Mouse (Mus musculus): ENCODE results near the gene Egfr. TPM values are rescaled to one million over a fixed set of nuclear protein-coding genes. Genes with fewer than 3 reads are reported as not detected.

Egfr gene
- 16.1 and 22.5 TPM in 2 replicates for polyA plus RNA-seq (2015; fragmentation: Nextera tagmentation; extraction: Ambion mirVana)

GRCm38 (mm10) chr11:16752007-16752348, at the start of gene Egfr:
Egfr (plus strand) TSS chr11:16752203.
- no peaks in the 10 kb centered on the region for H3K9me3 ChIP-seq (replicated peaks)

GRCm38 (mm10) chr11:16703221-16703620, 48.8 kb upstream of the Egfr start:
- ATAC-seq (ENCODE audit: insufficient number of reproducible peaks, low FRiP score, low TSS enrichment, low read depth) = no peak
- Histone ChIP-seq H3K4me2 (replicated peaks) (no peak overlapping the region), H3K36me3 (no peaks in the 10 kb centered on the region), H3K27me3 (no peaks in the 10 kb centered on the region; the same call in 1 of the 2 replicates), H3K4me3 (replicated peaks) (no peak overlapping the region), H3K9me3 (replicated peaks) (no peaks in the 10 kb centered on the region), H3K27ac (replicated peaks) (no peak overlapping the region), H3K9ac (no peak overlapping the region), H3K4me1 (no peaks in the 10 kb centered on the region)
- 89% methylated on average over 3 of the region's 3 CpGs for WGBS

More at GRCm38 (mm10) chr11:16752007-16752348, at the start of gene Egfr:
- H3K36me3 ChIP-seq = no peaks in the 10 kb centered on the region
- peak; percentile 89 for ATAC-seq (ENCODE audit: insufficient number of reproducible peaks, low FRiP score, low TSS enrichment, low read depth)
- peak within 1 kb of the TSS; percentile 71 for H3K27ac ChIP-seq (replicated peaks)
- WGBS = under 1% methylated on average over 21 of the region's 21 CpGs
- H3K4me1 ChIP-seq = peaks cover 8% of the 10 kb centered on the region
- H3K4me2 ChIP-seq (replicated peaks) = peak within 1 kb of the TSS; percentile 93
- H3K27me3 ChIP-seq = peaks cover 17% of the 10 kb centered on the region
- peak within 1 kb of the TSS; percentile 69 for H3K9ac ChIP-seq
- peak within 1 kb of the TSS; percentile 72 for H3K4me3 ChIP-seq (replicated peaks)

DNA sequence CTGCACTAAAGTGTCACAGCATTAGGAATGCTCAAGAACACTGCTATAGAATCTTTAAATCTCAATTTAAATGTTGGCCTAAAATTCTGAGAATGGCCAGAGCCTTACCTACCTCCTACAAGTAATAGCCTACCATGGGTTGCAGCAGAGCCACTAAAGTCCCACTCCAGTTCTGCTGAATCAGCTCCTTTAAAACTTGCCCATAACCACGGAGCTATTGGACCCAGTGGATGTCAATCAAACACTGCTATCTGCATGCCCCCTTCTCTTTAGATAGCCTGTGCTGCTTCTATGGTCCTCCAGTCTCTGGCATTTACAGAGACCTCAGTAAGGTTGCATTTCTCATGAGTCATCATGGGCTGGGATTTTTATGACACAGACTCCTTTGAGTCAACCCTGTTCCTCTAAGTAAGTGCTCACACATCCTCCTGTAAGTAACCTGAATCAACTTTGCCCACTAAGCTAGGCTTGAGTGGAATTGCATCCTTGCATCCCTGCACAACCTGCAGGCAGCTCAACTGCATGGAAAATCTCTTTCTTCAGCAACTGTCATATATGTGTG, 16.8 kb upstream of the Egfr start:
- no peak overlapping the region for H3K9ac ChIP-seq
- H3K27ac ChIP-seq (replicated peaks) = no peak overlapping the region
- no peak for ATAC-seq (ENCODE audit: insufficient number of reproducible peaks, low FRiP score, low TSS enrichment, low read depth)
- no peak overlapping the region for H3K4me2 ChIP-seq (replicated peaks)
- no peaks in the 10 kb centered on the region for H3K36me3 ChIP-seq
- no peak overlapping the region for H3K4me3 ChIP-seq (replicated peaks)
- H3K4me1 ChIP-seq = no peaks in the 10 kb centered on the region
- WGBS = 57% methylated on average over 1 of the region's 1 CpGs
- no peaks in the 10 kb centered on the region for H3K9me3 ChIP-seq (replicated peaks)
- no peaks in the 10 kb centered on the region for H3K27me3 ChIP-seq

- no peak overlapping the region for H3K27ac ChIP-seq (replicated peaks)
- WGBS = 54% methylated on average over 2 of the region's 2 CpGs
- H3K9me3 ChIP-seq (replicated peaks) = no peaks in the 10 kb centered on the region
- no peaks in the 10 kb centered on the region for H3K4me1 ChIP-seq
- H3K27me3 ChIP-seq = no peaks in the 10 kb centered on the region
- ATAC-seq (ENCODE audit: insufficient number of reproducible peaks, low FRiP score, low TSS enrichment, low read depth) = no peak
- no peak overlapping the region for H3K4me3 ChIP-seq (replicated peaks)
- no peak overlapping the region for H3K9ac ChIP-seq
- H3K4me2 ChIP-seq (replicated peaks) = no peak overlapping the region
- H3K36me3 ChIP-seq = no peaks in the 10 kb centered on the region
Observed at GRCm38 (mm10) chr11:16737323-16737722, 14.7 kb upstream of the Egfr start.

GRCm38 (mm10) chr11:16738691-16739090, 13.3 kb upstream of the Egfr start:
- Histone ChIP-seq H3K4me1 (no peaks in the 10 kb centered on the region), H3K36me3 (no peaks in the 10 kb centered on the region), H3K4me2 (replicated peaks) (no peak overlapping the region), H3K27ac (replicated peaks) (no peak overlapping the region), H3K27me3 (no peaks in the 10 kb centered on the region), H3K4me3 (replicated peaks) (no peak overlapping the region), H3K9ac (no peak overlapping the region), H3K9me3 (replicated peaks) (no peaks in the 10 kb centered on the region)
- WGBS = 75% methylated on average over 2 of the region's 2 CpGs
- ATAC-seq (ENCODE audit: insufficient number of reproducible peaks, low FRiP score, low TSS enrichment, low read depth) = no peak

GRCm38 (mm10) chr11:16739155-16739554, 12.8 kb upstream of the Egfr start:
- whole genome bisulfite sequencing = 71% methylated on average over 3 of the region's 3 CpGs
- no peaks in the 10 kb centered on the region for H3K36me3 ChIP-seq

GRCm38 (mm10) chr11:16740691-16741611, 11.1 kb upstream of the Egfr start:
- 62% methylated on average over 10 of the region's 10 CpGs for WGBS
- no peak overlapping the region for H3K9ac ChIP-seq
- no peak overlapping the region for H3K27ac ChIP-seq (replicated peaks)
- no peaks in the 10 kb centered on the region for H3K4me1 ChIP-seq
- H3K4me3 ChIP-seq (replicated peaks) = no peak overlapping the region
- no peak overlapping the region for H3K4me2 ChIP-seq (replicated peaks)
- ATAC-seq (ENCODE audit: insufficient number of reproducible peaks, low FRiP score, low TSS enrichment, low read depth) = no peak
- H3K36me3 ChIP-seq = no peaks in the 10 kb centered on the region
- H3K9me3 ChIP-seq (replicated peaks) = no peaks in the 10 kb centered on the region
- H3K27me3 ChIP-seq = no peaks in the 10 kb centered on the region

More at GRCm38 (mm10) chr11:16739155-16739554, 12.8 kb upstream of the Egfr start:
- Histone ChIP-seq H3K27me3 (no peaks in the 10 kb centered on the region), H3K4me2 (replicated peaks) (no peak overlapping the region), H3K9me3 (replicated peaks) (no peaks in the 10 kb centered on the region), H3K4me1 (no peaks in the 10 kb centered on the region), H3K27ac (replicated peaks) (no peak overlapping the region), H3K4me3 (replicated peaks) (no peak overlapping the region), H3K9ac (no peak overlapping the region)
- no peak for ATAC-seq (ENCODE audit: insufficient number of reproducible peaks, low FRiP score, low TSS enrichment, low read depth)

GRCm38 (mm10) chr11:16742251-16742650, 9.8 kb upstream of the Egfr start:
- Histone ChIP-seq H3K4me1 (no peaks in the 10 kb centered on the region), H3K9ac (no peak overlapping the region)
- WGBS = 69% methylated on average over 4 of the region's 4 CpGs

DNA sequence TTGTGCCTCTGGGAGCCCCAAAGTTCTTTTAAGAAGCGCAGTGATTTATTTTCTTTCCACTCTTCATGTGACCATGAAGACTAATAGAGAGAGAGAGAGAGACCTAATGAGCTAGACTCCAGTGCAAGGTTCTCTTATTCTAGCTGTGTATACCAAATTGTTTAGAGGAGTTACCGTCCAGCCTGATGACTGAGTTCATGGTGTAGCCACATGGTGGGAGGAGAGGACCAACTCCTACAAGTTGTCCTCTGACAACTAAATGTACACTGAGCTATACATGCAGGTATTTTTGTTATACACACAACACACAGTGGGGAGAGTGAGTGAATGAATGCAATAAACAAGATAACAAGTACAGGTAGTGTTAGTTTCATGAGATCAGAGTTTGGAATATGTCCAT, 9.2 kb upstream of the Egfr start:
- Histone ChIP-seq H3K9me3 (replicated peaks) (no peaks in the 10 kb centered on the region), H3K27ac (replicated peaks) (no peak overlapping the region), H3K27me3 (no peaks in the 10 kb centered on the region), H3K4me1 (no peaks in the 10 kb centered on the region), H3K9ac (no peak overlapping the region), H3K4me2 (replicated peaks) (no peak overlapping the region), H3K4me3 (replicated peaks) (no peak overlapping the region), H3K36me3 (no peaks in the 10 kb centered on the region)
- 87% methylated on average over 2 of the region's 2 CpGs for WGBS
- no peak for ATAC-seq (ENCODE audit: insufficient number of reproducible peaks, low FRiP score, low TSS enrichment, low read depth)

More at GRCm38 (mm10) chr11:16742251-16742650, 9.8 kb upstream of the Egfr start:
- Histone ChIP-seq H3K36me3 (no peaks in the 10 kb centered on the region), H3K27me3 (no peaks in the 10 kb centered on the region), H3K9me3 (replicated peaks) (no peaks in the 10 kb centered on the region), H3K27ac (replicated peaks) (no peak overlapping the region), H3K4me3 (replicated peaks) (no peak overlapping the region), H3K4me2 (replicated peaks) (no peak overlapping the region)
- ATAC-seq (ENCODE audit: insufficient number of reproducible peaks, low FRiP score, low TSS enrichment, low read depth) = no peak

- WGBS = 32% methylated on average over 7 of the region's 7 CpGs
- peak overlapping the region; percentile 69; the same call in 1 of the 2 replicates for H3K9ac ChIP-seq
- H3K9me3 ChIP-seq (replicated peaks) = no peaks in the 10 kb centered on the region
- no peak overlapping the region for H3K27ac ChIP-seq (replicated peaks)
- peak overlapping the region; percentile 93 for H3K4me2 ChIP-seq (replicated peaks)
- H3K36me3 ChIP-seq = no peaks in the 10 kb centered on the region
- no peak for ATAC-seq (ENCODE audit: insufficient number of reproducible peaks, low FRiP score, low TSS enrichment, low read depth)
- H3K27me3 ChIP-seq = peaks cover 17% of the 10 kb centered on the region
- peak overlapping the region; percentile 72 for H3K4me3 ChIP-seq (replicated peaks)
- peaks cover 8% of the 10 kb centered on the region for H3K4me1 ChIP-seq
Observed at GRCm38 (mm10) chr11:16751457-16751982, 483 bp upstream of the Egfr start.

DNA sequence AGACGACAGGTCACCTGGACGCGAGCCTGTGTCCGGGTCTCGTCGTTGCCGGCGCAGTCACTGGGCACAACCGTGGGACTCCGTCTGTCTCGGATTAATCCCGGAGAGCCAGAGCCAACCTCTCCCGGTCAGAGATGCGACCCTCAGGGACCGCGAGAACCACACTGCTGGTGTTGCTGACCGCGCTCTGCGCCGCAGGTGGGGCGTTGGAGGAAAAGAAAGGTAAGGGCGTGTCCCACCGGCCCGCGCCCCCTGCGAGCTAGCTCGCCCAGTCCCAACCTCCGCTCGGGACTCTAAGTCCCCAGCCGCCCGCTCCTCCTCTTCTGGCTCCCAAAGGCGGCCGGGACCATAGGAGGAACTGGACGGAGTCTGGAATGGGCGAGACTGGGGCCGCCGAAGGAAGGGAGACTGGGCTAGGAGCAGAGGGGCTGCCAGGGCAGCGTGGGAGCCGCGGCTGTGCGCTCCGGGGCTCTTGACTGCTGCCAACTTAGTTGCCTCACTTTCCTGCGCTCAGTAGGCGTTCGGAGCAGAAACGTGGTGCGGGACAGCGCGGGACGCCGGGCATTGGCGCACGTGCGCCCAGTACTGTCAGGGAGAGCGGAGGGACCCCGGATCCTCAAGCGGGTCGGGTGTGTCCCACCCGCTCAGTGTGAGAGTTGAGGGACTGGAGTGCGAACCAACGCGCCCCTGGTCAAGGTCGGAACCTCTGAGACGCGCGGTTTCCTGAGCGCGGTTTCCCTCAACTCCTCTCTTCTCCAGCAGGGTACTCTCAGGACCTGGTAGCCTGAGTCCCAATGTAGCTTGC, 548 bp downstream of the Egfr start:
- H3K27ac ChIP-seq (replicated peaks) = peak overlapping the region; percentile 71
- peaks cover 17% of the 10 kb centered on the region for H3K27me3 ChIP-seq
- peak overlapping the region; percentile 72 for H3K4me3 ChIP-seq (replicated peaks)
- under 1% methylated on average over 67 of the region's 68 CpGs for WGBS
- peak overlapping the region; percentile 93 for H3K4me2 ChIP-seq (replicated peaks)
- no peaks in the 10 kb centered on the region for H3K36me3 ChIP-seq
- peaks cover 12% of the 10 kb centered on the region for H3K4me1 ChIP-seq
- H3K9ac ChIP-seq = peak overlapping the region; percentile 69
- peak; percentile 72 for ATAC-seq (ENCODE audit: insufficient number of reproducible peaks, low FRiP score, low TSS enrichment, low read depth)
- H3K9me3 ChIP-seq (replicated peaks) = no peaks in the 10 kb centered on the region

Data from embryonic facial prominence, embryonic 15.5 days (tissue).